Mouse (Mus musculus): ENCODE results near the gene Rhbdd1.

The Rhbdd1 gene

DNA sequence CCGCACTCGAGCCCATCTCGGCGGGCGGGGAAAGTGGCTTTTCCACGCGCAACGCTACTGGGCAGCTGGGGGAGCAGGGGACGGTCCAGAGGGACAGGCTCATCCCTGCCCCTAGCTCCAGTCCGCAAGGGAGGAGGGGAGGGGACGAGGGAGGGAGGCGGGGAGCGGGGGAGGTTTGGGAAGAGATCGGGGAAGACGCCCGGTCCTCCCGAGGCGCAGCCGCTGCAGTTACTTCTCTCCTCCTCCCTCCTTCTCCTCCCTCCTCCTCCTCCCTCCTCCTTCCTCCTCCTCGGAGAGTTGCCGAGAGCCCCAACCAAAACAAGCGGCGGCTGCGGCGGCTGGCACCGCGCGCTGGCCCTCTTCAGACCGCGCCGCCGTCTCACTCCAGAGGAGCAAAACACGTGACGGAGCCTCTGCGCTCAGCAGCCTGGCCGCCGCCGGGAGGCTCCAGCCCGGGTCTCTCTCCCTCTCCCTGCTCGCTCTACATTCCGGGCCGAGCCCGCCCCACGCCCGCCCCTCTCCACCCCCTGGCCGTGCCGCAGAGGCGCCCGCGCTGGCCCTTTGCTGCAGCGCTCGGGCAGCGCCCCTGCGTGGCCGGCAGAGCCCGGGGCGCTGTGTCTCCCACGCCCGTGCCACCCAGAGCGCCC, 25.0 kb upstream of the Rhbdd1 start, which contains the start of gene Irs1:
TSS of gene Irs1 (minus strand) at position 266 of the 647 bp plus-strand sequence.
- ATAC-seq (ENCODE audit: low TSS enrichment): peak; percentile 51

DNA sequence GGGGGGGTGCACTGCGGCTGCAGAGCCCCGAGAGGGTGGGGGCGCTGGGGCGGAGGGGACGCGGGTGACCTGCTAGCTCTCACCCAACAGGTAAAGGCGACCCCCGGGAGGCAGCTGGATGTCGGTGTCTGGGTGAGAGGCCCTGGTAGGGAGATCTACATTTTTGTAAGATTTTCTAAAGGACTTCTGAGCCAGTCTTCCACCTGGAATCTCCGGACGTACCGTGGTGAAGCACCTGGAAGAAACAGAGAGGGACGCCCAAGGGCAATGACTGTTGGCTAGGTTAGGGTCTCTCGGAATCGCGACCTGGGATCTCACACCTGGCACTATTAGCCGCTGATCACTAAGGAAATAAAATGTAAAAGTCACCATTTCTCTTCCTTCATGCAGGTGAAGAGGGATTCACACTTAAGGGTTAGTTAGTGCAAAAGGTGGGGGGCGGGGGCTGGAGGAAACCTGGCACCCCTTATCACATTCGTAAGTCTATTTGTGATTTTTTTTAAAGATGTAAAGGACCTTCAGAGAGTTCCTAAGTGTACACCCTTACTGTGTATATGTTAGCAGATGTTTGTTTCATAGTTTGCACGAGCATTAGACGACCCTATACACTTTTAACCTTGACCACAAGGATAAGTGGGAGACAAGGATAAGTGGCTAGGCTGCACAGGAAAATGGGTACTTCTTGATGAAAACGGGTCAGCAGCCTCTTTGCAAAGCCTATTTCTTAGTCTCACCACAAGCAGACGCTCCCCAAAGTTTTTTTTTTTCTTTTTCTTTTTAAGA, 24.1 kb upstream of the Rhbdd1 start:
- no peak for ATAC-seq (ENCODE audit: low TSS enrichment)

DNA sequence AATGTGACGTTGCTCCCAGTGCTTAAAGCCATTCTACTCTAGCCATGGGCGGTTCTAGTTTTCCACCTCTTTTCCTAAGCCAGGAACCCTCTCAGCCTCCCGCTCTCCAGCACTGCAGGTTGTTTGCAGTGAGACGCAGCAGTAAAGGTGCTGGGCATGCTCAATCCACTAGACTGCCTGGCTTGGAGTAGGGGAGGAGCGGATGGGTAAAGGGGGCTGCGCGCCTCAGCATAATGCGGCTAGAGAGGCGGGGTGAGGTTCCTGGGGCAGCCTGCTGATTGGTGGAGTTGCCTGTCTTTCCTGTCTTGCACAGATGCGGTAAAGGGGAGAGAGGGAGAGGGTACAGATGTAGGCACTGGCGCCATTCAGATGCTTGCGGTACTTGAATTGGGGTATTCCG, 23.5 kb upstream of the Rhbdd1 start:
- ATAC-seq (ENCODE audit: low TSS enrichment): peak; percentile 62

DNA sequence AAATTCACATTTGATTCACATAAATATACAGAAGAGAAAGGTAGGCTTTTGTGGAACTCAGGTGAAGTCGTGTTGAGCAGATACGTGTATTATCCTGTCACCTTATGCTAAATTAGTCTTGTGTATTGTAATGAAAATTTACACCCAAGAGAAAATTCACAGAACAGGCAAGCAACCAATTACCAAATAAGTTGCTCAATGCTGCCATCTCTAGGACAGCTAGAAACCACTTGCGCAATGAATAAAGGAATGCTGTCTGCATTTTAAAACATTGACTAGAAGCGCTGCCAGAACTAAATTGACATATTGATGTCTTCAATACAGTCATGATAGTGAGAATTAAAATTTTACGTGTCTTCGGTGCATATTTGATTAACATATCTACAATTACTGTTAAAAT, 22.1 kb upstream of the Rhbdd1 start:
- ATAC-seq (ENCODE audit: low TSS enrichment): no peak

DNA sequence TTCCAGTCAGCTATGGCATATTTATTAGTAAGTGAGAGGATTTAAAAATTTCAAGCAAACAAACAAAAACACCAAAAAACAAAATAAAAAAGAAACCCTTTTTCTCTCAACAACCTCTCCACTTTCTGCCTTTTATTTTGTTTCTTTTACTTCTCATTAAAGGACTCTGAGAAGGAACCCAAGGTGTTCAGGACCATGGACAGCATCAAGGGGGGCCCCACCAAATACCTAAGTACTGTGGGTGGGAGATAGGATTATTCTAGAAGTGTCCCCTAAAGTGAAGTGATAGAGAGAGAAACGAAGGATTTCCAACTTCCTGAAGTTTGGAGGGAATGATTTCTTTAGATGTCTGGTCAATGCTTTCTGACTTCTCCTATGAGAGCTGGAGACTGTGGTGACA, 17.7 kb upstream of the Rhbdd1 start:
- ATAC-seq (ENCODE audit: low TSS enrichment): no peak

DNA sequence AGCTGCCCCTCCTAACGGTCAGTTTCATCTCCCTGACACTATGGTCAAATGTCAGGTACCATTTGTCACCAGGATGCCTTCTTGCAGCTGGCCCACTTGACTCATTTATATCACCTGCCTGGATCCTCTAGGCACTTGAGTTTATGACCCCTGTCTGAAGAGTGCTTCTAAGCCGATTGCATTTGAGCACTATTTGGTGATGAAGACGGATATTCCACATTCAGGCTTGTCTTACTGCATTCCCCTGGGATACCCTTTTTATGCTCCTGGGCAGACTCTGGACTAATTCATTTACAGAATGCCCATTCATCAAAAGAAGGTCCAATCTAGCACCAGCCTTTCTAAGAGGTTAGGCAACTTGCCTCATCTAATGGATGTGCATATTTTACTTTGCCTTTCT, 11.8 kb upstream of the Rhbdd1 start:
- ATAC-seq (ENCODE audit: low TSS enrichment): no peak

DNA sequence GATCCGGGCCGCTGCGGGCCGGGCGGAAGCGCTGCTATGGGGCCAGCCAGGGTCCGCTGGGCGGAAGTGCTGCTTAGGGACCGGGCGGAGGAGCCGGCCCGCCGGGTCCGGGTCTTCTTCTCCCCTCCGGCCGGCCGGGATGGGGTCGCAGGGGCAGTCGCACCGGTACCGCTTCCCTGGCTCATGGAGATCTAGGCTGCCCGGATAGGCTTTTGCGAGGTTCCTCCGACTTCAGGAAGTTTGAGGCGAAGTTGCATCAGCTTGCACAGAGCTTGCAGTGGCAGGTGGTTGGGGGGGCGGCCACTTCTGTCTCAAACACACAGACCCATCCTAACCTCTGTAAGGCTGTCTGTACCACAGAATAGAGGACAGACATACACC, 484 bp downstream of the Rhbdd1 start:
- peak; percentile 31 for ATAC-seq (ENCODE audit: low TSS enrichment)

DNA sequence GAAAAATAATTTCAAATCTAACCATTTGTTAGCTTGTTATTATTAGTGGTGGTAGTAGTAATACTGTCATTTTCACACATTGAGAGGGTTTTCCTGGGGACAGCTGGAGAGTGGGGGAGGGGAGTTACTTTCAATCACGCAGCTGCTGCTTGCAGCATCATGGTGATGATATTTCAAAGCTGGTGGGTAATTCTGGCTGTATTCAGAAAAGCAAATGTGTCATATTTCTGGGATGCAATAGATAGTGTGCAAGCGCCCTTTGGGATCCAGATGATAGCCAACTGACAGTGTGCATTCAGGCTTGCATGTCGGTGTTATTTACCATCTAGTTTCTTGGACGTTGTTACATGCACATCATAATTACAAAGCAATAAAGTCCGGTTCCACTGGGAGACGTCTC, 4.2 kb downstream of the Rhbdd1 start:
- no peak for ATAC-seq (ENCODE audit: low TSS enrichment)

DNA sequence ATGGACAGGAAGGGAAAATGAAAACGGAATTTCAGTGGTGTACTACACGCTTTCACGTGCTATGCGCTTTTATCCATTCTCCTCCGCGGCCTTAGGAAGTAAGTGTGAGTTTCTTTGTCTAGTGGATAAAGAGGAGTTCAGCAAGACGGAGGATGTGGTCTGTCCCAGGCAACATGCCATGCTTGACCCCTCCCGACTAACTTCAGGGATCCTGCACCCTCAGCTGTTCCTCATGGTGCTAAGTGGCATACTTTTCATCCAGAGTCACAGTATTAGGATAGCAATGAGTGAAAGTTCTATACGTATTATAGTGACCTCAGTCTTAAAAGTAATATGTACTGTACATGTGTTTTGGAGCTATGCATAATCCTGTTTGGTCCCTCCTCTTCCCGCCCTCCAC, 4.6 kb downstream of the Rhbdd1 start:
- no peak for ATAC-seq (ENCODE audit: low TSS enrichment)

DNA sequence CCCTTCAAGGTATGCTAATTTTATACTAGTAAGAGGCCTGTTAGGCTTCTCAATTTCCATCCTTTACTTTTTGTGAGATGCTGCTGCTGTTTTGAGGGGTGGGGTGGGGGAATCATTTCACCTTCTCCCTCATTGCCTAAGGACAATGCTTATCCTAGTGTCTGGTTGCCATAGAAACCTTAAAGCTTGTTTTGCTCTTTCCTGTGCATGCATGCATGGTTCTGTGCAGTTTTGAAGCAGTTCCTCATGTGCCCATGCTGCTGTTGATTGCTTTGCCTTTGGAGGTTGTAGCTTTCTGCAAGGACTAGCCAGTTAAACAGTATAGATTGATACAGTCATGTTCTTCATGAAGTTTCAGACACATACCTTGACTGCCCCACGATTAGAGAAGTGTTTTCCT, 5.2 kb downstream of the Rhbdd1 start:
- ATAC-seq (ENCODE audit: low TSS enrichment): no peak

DNA sequence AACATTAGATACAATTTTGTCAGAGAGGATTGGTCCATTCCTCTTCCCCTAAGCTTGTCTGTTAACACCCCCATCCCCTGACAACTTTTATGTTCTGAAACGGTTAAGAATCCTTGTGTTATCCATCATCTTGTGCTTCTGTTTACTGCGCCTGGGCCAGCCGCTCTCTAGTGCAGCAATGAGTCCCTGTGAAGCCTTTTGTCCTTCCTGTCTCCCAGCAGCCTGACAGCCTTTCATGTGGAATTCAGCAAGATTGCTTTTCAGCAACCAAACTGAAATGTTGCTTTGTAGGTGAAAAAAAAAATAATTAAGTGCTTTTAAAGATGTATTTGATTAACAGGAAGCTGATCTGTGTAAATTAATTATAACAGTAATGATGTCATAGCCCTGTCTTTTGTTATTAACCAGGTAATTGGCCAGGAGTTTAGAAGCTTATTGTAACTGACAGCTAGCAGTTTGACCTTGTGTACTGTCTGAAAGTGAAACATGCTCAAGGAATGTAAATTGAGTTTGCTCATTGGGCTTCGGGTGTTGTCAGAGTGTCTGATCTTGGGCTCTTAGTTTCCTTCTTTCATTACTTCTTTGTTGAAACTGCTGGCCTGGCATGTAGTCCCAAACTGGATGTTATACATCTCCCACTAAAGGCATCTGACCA, 8.0 kb downstream of the Rhbdd1 start:
- ATAC-seq (ENCODE audit: low TSS enrichment): no peak

DNA sequence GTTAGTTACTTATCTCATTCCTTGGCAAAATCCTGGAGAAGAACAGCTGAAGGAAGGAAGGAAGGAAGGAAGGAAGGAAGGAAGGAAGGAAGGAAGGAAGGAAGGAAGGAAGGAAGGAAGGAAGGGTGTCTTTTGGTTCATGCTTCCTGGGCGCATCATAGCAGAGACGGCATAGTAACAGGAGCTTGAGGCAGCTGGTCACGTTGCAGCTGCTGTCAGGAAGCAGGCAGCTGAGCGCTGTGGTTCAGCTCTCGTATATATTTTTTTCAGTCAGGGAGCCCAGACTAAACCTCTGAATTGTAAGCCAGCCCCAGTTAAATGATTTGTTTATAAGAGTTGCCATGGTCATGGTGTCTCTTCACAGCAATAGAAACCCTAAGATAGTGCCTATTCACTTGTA, 9.9 kb downstream of the Rhbdd1 start:
- no peak for ATAC-seq (ENCODE audit: low TSS enrichment)

DNA sequence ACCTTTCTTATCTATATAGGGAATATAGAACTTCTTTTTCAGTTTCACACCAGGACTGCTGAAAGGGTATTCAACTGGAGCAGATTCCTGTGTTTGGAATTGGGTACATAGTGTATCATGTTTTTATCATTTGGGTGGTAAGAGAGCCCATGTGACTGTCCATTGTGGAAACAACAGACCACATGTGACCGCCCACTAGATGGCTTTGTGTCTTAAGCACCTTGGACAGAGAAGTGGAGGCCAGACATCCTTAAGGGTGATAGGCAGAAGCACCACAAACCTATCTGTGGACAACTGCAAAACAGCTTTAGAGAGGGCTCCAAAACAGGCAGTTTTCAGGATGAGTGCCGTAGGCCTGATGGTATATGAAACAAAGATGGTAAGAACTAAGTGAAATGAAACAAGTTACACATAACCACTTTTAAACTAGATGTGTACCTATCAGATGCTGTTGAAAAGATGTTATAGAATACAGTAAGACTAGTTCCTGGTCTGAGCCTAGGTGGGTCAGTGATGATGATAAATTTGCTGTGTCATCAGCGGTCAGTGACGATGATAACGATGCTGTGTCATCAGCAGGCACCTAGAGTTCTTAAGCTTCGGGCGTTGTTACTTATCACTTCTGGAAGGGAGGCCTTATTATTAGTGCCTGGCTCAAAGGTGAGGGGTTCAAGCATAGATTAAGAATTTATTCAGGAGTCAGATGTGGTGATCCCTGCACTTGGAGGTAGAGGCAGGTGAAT, 12.0 kb downstream of the Rhbdd1 start:
- ATAC-seq (ENCODE audit: low TSS enrichment): no peak

DNA sequence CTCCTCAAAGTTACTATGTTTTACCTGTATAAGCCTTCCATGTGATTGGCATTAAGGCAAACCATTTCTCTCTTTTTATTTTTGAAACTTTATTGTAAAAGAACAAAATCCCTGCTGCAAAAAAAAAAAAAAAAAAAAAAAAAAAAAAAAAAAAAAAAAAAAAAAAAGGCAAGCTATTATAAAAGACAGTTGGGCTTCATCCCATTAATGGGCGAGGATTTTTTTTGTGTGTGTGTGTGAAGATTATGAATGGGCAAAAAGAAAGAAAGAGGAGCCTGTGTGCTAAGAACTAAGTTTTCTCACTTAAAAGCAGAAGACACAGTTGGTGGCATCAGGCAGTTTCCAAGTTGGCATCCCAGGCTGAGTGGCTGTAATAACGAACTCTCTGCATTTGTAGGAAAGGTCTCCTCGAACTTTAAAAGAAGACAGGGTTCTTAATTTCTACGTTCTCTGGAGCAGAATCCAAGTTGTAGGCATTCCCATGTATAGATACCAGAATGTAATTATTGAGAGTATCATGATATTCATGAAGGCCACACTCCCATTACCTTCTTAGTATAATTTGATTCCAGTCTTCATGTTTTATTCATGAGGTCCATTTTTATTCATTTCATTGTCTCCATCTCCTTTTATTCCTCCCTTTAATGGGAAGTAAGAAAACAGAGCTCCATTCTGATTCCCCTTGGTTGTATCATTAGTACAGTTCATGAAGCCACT, 13.1 kb downstream of the Rhbdd1 start:
- ATAC-seq (ENCODE audit: low TSS enrichment): no peak

DNA sequence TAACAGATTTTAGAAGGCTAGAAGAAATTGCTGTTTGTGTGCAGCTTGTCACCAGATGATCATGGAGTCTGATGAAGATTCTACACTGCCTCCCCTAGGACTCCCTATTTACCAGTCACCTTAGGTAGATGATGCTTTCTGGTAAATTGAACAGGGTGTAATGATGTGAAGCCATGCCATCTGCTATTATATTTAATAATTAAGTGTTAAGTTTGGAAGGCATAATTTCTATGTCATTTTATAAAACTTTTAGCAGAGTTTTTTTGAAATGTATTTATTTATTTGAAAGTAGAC, 13.6 kb downstream of the Rhbdd1 start:
- no peak for ATAC-seq (ENCODE audit: low TSS enrichment)

DNA sequence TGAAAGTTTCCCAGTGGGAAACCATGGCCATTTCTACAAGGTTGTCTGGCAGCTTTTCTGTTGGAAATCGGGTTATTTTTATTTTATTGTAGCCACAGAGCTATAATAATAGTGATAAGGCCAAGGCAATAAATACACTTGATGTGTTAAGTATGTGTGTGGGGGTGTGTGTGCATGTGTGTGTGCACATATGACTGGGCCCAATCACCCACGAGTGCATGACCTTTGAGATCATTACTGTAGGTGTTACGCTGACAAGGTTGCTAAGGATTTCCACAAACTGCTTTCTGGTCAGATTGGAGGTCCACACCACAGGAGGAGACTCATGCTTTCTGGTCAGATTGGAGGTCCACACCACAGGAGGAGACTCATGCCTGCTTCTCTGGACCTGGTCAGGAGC, 18.3 kb downstream of the Rhbdd1 start:
- no peak for ATAC-seq (ENCODE audit: low TSS enrichment)

DNA sequence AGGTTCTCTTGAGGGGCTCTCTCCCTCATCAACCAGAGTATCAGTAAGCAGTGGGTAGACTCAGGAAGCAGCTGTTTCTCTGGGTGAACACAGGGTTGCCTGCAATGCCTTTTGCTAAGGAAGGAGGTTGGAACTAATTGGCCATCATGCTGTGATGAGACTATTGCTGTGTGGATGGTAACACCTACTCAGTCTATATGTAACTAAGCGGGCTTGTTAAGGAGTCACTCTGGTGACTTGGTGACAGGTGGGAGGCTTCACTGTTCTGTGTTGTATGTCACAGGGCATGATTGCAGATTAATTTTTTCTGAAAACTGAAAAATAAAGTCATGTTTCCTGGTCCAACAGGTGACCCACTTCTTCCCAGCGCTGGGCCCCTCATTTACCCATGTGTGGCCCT, 36.8 kb downstream of the Rhbdd1 start:
- no peak for ATAC-seq (ENCODE audit: low TSS enrichment)

DNA sequence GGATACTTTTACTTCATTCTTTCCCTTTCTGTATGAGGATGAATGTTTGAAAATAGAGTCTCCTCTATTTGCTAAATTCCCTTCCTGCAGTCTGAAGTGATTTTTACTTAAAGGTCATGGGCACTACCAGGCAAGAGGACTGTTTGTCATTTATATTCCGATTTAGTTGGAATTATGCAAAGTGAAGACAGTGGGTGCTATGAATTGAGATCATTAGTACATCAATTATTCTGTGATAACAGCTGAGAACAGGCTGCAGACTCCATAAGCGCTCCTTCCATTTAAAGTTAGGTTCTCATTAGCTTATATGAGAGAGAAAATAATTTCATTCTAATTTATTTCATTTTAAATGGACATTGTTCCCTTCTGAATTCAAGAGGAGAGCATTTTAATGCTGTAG, 37.5 kb downstream of the Rhbdd1 start:
- ATAC-seq (ENCODE audit: low TSS enrichment): no peak

DNA sequence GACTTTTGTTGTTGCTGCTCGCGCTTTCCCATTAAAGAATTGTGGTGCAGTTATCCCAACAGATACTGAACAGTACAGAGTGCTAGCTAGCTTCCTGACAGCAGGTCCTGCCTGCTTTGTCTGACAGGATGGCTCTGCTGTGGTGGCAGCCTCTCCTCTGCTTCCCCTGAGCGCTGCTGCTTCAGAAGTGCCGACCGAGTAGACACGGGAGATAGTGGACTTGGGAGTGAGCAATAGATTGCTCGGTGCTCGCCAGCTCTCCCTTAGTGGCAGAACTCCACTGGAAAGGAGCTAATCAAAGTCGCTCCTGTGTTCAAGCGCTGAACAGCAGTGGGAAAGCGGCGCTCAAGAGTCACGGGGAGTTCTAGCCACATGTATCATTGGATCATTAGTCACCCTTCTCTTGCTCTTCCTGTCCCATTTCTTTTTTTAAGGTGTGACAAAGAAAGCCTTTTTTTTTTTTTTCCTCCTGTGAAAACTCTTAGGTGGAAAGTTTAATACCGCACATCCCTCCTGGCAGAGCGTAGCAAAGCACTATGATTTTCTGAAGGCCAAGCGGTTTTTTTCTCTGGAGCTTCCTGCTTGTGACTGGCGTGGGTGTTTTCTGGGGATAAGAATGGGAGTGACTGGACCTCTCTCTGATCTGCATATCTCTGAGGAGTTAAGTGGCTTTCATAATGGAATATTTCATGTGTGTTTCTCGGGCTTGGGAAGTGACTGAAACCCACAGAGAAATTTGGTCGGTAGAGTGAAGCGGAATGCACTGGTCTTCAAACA, 42.8 kb downstream of the Rhbdd1 start:
- peak; percentile 85 for ATAC-seq (ENCODE audit: low TSS enrichment)

DNA sequence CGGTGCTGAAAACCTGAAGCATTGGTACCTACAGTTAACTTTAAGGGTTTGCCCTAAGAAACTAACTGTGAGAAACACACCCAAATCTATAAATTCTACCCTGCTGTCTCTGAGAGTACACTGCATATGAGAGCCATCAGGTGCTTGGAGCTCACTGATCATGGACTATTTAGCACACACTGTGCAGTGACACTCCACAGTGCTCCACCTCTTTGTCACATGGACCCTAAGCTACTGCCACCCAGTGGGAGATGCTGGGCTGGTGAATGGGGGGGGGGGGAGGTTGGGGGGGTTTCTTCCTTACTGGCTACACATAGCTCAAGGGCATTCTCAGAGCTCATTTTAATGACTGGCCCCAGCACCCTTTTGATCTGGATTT, 43.4 kb downstream of the Rhbdd1 start:
- ATAC-seq (ENCODE audit: low TSS enrichment): no peak

DNA sequence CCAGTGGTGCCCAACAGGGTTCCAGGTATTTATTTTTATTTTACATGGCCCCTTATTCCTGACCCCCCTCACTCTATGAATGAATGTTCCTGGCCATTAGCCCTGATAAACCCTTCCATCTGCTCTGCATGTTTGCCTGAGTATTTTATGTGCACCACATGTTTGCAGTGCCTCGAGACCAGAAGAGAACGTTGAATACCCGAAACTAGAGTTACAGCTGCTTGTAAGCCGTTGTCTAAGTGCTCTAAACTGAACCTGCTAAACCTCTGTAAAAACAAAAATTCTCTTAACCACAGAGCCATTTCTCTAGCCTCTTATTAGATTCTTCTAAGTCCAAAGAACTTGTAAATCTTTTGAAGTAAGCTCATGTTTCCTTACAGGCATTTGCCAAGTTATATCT, 45.0 kb downstream of the Rhbdd1 start:
- ATAC-seq (ENCODE audit: low TSS enrichment): no peak

Measured in frontal cortex, adult (tissue).